Mouse (Mus musculus) T-helper 17 cell (primary cell): ENCODE data around the gene Hnrnpr.

Source experiments
- in situ Hi-C, 2 experiments: fragments of 300-600 bp; cut with MboI, MseI; formaldehyde crosslinking; loops; 1 replicate in 1 of 2; 2 replicates in 1 of 2; pipeline ENCODE4 v1.15.1; 2025; ENCODE audit warnings: high pct_unique_total_duplicates in 2 of 2

Gene Hnrnpr

DNA sequence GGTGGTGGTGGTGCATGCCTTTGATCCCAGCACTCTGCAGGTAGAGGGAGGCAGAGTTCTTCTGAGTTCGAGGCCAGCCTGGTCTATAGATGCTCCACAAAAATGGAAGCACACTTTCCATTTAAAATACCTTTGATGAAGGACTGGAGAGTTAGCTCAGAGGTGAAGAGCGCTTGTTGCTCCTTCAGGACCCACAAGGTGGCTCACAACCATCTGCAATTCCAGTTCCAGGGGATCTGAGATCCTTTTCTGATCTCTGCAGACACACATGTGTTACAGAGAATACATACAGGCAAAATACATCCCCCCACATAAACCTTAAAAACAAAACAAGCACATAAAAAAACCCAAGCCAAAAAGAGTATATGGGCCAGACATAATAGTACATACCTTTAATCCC, 2.4 kb upstream of the Hnrnpr start:
- in situ Hi-C loops: no loop called here

DNA sequence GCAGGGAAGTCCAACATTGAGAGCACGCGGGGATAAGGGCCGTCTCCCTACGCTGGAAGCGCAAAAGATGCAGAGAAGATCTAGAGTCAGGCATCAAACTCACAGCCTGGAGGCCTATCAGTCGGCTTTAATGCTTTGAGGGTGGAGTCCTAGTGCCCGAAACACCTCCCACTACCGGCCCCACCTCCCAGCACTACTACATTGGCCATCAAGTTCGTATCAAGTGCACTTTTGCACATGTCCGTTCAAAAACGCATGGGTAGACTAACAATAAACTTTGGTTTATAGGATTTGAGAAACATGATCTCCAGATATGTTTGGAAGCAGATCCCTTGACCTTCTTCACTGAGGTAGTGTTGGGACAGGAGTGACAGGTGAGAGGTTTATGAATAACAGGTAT, 962 bp upstream of the Hnrnpr start:
- in situ Hi-C loops: no loop called here

DNA sequence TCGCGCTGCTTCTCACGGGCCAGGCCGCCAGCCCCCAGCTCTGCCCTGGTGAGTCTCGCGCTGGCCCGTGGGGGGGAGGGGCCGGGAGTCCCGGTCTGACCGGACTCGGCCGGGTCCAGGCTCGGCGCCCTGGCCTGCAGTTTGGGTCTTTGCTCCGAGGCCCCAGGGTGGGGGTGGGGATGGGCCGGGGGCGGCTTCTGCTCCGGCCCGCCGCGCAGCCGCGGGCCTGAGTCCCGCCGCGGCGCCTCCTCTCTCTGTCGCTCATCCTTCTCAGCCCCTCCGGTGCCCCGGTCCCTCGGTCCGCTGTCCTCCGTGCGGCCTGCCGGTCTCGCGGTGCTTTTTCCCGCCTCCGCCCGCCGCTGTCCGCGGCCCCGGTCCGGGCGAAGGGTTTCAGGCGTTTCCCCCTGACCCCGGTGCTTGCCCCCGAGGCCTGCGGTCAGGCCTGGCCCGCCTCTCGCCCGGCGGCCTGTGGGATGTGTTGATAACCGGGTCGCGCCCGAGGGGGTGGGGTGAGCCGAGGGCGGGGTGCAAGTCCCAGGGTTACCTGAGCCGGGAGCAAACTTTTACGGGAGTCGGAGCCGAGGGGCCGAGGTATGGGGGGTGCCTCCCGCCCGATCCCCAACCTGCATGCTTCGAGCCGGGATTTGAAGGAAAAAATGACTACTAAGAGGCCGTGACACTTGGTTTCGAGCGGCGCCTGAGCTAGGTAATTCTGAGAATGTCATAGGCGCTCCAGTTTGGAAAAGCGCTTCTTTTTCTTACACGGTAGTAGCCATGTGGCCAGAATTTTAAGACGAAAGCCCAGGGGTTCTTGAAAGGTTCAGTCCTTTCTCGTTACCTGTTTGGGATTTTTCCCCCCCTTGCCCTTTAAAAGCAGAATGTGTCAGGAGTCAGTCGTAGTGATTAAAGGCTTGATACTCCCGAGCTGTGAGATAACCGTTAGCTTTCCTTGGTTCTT, 579 bp downstream of the Hnrnpr start:
- in situ Hi-C loops: no loop called here

DNA sequence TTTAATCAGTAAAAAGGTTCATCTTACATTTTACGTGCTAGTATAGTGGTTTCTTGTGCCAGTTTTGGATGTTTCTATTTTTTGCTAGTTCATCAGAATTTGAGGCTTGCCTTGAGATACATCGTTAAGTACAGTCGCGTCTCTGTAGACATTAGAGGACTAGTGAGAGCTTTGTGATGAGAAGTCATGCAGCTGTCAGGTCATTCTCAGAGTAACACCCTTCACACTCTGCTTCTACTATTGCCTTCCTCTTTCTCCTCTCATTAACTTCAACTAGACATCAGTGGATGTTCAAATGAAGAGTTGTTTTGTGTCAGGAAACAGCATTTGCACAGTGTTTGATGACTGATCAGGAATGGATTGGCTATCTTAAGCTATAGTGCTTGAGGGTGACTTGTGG, 1.9 kb downstream of the Hnrnpr start:
- in situ Hi-C loops: no loop called here

DNA sequence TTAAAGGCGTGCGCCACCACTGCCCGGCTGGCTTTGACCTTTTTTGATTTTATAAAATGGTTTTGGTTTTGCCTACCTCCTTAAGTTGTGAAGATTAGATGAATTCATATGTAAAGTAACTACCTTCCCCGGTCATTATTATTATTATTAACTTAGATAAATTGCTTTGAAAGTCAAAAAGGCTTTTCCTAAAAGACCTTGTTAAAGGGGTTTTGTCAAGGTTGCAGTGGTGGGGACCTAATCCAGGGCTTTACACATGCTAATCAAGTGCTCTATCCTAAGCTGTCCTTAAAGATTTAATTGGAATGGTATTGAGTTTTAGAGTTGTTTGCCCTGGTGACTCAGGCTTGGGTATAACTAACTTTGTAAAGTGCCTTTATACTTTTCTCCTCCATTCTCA, 6.9 kb downstream of the Hnrnpr start:
- in situ Hi-C loops: no loop called here

DNA sequence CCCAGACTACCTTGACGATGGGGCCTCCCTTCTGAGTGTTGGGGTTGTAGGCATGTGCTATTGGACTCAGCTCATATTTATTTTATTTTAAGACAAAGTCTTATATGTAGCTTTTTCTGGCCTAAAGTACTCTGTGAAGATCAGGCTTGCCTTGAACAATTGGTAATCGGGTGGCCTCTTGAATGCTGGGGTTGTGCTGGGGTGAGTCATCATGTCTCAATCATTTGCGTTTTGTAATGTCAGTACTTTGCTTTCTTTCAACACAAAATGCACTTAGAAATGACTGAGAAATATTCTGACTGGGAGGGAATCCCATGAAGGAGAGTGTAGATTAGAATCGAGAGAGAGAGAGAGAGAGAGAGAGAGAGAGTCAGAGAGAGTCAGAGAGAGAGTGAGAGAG, 9.3 kb downstream of the Hnrnpr start:
- in situ Hi-C loops: loop anchor here in 1 of 2 experiments (10.0 kb wide), 1 partner anchor 1005 kb away; no protein-coding TSS in a partner anchor

DNA sequence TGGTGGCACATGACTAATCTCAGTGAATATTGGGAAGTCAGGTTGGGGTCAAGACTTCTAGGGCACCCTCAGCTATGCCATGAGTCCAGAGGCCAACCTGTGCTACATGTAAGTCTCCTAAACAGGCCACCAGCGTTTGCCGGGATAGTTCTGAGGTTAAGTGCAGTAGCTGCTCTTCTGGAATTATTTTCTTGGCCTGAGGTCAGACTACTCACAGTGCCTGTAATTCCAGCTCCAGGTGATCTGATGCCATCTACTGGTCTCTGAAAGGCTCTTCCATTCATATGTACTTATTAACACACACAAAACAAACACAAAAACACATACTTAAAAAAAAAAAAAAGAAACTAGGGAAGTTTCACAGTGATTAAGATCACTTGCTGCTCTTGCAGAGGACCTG, 13.5 kb downstream of the Hnrnpr start:
- in situ Hi-C loops: loop anchor here in 1 of 2 experiments (10.0 kb wide), 1 partner anchor 1001 kb away; no protein-coding TSS in a partner anchor

DNA sequence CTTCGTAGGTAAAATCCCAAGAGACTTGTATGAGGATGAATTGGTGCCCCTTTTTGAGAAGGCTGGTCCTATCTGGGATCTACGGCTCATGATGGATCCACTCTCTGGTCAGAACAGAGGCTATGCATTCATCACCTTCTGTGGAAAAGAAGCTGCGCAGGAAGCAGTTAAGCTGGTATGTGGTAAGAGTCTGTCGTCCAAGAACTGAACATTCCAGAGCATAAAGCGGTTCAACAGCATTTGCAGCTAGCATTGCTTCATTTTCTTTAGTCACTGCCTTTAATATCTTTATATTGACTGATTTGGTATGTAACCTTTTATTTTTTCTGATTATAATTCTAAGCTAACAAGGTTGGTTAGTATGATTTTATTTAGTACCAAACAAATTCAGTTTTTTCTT, 16.5 kb downstream of the Hnrnpr start:
- in situ Hi-C loops: loop anchor here in 1 of 2 experiments (10.0 kb wide), 1 partner anchor 998 kb away; no protein-coding TSS in a partner anchor

DNA sequence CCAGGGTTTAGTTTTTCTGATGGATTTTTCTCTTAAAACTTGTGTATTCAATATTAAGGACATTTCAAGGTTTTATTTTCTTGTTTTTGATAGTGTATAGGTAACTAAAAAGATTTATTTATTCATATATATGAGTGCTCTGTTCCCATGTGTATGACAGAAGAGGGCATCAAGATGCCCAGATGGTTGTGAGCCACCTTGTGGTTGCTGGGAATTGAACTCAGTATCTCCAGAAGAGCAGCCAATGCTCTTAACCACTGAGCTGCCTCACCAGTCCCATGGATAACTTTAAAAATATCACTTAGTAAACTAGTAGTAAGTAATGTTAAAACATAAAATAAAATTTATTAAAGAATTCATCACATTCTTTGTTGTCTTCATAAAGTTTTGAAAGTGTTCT, 17.4 kb downstream of the Hnrnpr start:
- in situ Hi-C loops: loop anchor here in 1 of 2 experiments (10.0 kb wide), 1 partner anchor 997 kb away; no protein-coding TSS in a partner anchor

DNA sequence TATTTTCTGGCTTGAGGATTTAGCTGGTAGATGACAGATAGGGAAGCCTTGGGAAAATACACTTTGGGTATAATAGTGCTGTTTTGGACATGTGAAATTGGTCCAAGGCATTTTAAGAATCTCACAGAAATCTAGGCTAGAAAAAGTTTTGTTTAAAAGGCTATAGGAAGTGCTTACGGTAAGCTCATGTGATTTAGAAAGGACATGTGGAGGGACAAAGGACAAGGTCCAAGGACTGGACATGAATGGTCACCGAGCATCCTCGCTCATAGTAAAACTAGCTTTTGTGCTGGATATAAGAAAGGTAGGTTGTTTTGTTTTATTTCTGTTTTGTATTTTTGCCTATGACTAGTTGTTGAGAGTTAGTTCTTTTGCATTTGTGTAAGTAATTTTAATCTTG, 21.0 kb downstream of the Hnrnpr start:
- in situ Hi-C loops: no loop called here

DNA sequence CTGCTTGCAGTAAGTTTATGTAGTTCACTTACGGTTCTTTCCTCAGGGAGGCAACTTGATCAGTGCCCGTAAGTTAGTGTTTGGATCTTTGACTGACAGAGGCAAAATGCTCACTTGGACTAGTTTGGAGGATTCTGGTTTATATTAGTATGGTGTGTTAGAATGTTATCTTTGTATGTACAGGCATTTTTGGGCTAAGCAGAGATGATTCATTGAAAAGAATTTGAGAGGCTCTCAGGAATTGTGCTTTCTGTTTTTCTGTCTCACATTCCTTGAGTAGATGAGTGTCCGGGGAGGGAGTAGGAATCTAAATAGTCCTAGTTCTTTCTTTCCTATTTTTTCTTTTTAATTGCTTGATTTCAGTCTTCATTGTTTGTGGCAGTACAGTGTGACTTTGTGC, 22.4 kb downstream of the Hnrnpr start:
- in situ Hi-C loops: no loop called here

DNA sequence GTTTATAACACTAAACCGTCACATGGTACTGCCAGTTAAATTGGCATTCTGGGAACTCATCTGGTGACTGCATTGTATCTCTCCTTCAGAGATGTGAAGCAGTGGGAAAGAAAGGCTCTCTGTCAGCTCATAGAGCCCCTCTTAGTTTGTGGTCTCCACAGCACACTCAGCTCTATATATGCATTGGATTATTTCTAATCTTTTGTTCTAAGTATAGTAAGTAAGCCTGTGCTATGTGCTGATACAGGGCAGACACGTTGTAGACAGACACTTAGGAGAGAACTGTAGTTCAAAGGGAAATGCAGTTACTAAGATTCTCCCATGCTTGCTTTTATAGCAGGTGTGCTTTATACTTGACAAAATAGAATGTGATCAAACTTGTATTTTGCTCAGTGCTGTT, 24.3 kb downstream of the Hnrnpr start:
- in situ Hi-C loops: no loop called here

DNA sequence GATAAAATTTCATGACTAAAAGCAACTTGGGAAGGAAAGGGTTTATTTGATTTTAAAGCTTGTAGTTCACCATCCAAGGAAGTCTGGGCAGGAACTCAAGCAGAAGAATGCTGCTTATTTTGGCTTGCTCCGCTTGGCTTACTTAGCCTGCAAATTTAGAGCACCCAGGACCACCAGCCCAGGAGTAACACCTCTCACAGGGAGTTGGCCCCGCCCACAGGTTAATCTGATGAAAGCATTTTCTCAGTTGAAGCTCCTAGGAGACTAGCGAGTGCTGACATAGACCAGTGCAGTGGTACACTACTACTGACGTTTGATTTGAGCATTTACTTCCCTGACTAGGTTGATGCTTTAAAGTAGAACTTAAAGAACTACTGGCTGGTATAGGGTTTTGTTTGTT, 26.4 kb downstream of the Hnrnpr start:
- in situ Hi-C loops: no loop called here

DNA sequence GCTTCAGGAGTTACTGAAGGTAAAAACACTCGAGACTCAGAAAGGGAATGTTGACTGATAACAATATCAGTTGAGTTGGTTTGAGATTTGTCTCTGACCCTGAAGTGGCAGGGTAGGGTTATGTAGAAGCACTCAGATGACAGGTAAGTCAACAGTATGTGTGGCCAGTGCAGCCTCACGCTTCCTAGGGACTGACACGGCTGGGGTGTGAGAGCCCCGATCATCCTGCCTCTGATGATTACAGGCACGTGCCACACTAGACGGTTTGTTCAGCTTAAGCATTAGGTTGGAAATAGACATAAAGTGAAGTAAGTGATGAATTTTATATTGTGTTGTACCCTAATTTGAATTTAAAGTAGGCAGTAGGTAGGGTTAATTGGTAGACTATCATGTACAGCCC, 38.9 kb downstream of the Hnrnpr start:
- in situ Hi-C loops: loop anchor here in 1 of 2 experiments (10.0 kb wide), 1 partner anchor 1325 kb away; no protein-coding TSS in a partner anchor

DNA sequence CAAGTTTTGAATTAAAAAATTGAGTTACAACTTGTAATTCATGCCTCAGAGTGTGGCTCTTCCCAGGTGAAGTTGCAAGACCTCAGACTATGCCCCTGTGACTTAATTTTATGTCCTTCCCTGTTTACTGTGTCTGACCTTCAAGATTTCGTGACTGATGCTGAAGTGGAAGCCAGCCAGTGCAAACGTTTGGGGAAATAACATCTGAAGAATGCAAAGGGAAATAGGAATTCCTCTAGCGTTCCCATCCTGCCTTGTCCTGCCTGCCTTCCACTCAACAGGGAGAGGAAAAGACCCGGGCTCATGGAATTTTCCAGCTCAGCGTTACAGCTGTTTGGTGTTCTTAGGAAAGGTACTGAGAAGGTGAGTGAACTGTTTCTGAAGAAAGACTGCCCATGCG, 46.3 kb downstream of the Hnrnpr start:
- in situ Hi-C loops: loop anchor here in 1 of 2 experiments (10.0 kb wide), 1 partner anchor 1332 kb away; no protein-coding TSS in a partner anchor

DNA sequence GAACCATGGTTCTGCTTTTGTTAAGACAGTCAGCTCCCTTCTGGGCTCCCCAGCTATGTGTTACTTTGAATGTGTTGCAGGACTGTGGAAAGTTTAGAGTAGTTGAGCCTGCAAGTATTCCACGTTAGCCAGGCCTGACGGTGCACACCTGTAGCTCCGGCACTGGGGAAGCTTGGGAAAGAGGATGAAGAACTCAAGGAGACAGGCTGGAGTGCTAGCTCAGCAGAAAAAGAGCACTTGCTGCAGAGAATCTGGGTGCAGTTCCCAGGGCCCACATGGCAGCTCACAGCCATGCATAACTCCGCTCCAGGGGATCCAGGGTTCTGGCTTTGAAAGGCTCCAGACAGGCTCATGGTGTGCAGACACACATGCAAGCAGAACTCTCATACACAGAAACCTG, 46.7 kb downstream of the Hnrnpr start:
- in situ Hi-C loops: loop anchor here in 1 of 2 experiments (10.0 kb wide), 1 partner anchor 1333 kb away; no protein-coding TSS in a partner anchor

DNA sequence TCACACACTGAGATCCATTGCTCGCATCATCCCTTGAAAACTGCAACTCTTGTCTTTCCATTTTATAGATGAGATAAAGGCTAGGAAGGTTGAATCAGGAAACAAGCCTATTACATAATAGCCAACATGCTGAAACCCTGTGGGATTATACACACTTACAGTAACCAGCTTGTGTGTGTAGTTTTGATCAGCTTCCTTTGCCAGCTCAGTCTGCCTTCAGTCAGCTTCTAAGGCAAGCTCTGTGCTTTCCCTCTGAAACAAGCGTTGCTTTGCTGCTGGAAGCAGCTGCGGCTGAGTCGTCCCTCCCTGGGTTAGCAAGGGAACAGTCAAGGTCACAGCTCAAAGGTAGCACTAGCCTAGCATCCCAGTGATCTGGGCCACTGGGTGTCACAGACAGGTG, 57.1 kb downstream of the Hnrnpr start:
- in situ Hi-C loops: no loop called here

DNA sequence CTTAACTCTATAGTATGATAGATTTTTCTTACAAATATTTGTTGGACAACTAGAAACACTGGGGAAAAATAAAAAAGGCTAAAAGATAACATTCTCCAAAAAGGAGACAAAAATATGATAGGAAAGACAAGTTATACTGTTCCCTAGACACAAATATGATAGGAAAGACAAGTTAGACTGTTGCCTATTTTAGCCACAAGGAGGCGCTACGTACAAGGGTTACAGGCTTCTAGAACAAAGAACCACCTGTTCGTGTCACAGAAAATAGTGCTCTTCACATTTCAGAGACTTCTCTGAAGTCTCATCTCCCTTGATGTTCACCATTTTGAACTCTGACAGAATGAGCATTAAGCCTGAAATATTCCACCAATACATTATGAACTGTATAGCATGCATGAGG, 59.0 kb downstream of the Hnrnpr start:
- in situ Hi-C loops: no loop called here

DNA sequence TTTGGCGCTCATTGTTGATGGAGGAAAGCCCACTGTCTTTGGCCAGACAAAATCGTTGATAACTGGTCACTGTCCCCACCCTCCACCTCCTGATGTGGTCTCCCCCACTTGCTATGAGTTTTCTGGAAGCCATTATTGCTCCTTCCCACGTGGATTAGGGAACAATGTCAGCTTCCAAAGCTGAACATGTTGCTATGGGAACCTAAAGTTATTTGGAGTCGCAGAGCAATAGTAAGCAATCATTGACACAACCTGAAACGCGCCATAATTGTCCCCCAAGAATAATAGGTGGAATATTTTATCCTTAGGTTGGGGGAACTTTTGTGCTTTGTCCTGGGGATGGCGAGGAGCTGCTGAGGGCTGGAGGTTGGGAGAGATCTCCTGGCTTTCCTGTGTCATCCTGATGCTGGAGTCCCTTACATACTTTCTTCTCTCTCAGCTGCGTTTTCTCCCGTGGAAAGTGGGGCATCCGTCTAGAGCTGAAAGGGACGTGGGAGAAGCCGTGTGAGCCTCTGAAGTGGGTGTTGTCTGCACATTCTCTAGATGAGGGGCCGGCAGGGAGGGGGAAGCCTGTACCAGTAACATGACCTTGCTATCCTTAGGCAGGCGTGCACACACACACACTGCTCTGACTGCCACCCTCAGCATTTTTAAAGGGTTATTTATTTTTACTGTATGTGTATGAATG, 62.9 kb downstream of the Hnrnpr start:
- in situ Hi-C loops: no loop called here

DNA sequence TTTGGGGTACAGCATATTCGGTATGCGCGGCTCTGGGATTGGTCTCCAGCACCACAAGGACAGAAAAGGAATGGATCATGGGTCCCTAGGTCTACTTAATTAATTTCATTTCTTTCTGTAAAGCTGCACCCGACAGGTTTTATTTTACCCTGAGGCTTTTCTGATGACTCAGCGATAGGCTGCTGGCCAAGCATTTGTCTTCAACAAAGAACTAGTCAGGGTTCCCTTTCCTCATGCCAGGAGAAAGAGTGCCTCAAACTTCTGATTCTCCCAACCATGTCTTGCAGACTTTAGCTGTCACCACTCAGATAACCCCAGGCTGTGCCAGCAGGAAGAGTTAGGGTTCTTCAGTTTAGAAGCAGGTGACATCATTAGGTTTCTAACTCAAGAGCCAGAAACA, 66.3 kb downstream of the Hnrnpr start:
- in situ Hi-C loops: no loop called here

DNA sequence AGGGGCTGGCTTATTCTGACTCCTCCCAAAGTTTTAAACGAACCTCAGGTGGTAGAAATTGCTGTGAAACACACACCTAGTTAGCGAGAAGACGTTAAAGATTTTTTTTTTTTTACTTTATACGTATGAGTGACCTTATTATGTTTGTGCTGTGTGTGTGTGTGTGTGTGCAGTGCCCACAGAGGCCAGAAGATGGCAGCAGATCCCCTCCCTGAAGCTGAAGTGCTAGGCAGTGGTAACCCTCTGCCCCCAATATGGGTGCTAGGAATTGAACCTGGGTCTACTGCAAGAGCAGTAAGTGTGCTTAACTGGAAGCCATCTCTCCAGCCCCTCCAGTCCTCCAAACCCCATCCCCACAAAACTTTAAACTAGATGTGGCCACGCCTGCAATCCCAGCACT, 72.3 kb downstream of the Hnrnpr start:
- in situ Hi-C loops: no loop called here

DNA sequence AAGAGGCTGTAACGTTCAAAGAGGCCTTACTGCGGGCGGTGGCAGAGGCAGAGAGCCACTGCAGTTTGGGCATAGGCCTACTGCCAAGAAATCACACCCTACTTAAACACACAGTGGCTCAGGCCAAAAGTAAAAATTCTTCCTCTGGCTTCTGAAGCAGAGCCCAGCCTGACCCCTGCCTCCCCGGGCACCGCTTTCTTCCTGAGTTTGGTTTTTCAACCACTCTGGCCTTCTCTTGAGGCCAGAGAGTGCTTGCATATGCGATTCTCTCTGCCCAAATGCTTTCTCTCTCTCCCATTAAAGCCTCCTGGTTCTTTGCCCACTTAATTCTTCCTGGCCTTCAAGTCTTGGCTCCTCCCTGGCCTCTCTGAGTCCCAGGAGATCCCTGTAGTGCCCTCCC, 73.1 kb downstream of the Hnrnpr start:
- in situ Hi-C loops: no loop called here
